ENCODE assay signal across 12 mouse cellular contexts in genomic region chr3:9580952-9581798, GRCm38 (mm10). TPM values are rescaled to one million over a fixed set of nuclear protein-coding genes. Genes with fewer than 3 reads are reported as not detected.
DNase-seq lines count a peak whose midpoint lies in the region; ATAC-seq and TF ChIP-seq lines count a peak whose summit lies in the region.
"Had no signal": no experiment of that assay in that cellular context is flagged by ENCODE, and none has a peak within 500 bp of the region (broad histone marks: within the 10 kb centered on the region; RNA-seq: fewer than 3 reads in every experiment).

No protein-coding gene starts in this region.

- WGBS in intestine, embryonic 14.5 days = 75% methylated on average over 14 of the region's 14 CpGs
- 78% methylated on average over 14 of the region's 14 CpGs for WGBS in intestine, postnatal 0 days
- WGBS in limb, embryonic 14.5 days = 89% methylated on average over 14 of the region's 14 CpGs

- intact Hi-C loops in left cerebral cortex, postnatal 36 days (cut with DNase I) = no loop called here

- no peaks in the 10 kb centered on the region for H3K36me3 ChIP-seq in intestine, embryonic 14.5 days (ENCODE audit: control insufficient read depth, insufficient read depth, low read length)
- H3K36me3 ChIP-seq in intestine, postnatal 0 days (ENCODE audit: control insufficient read depth, insufficient read depth) = no peaks in the 10 kb centered on the region
- no peaks in the 10 kb centered on the region for H3K36me3 ChIP-seq in limb, embryonic 14.5 days (ENCODE audit: control insufficient read depth, insufficient read depth, low read length)
- H3K36me3 ChIP-seq: midbrain, embryonic 15.5 days had no signal

- no peaks in the 10 kb centered on the region for H3K27me3 ChIP-seq in intestine, embryonic 14.5 days (replicated peaks; ENCODE audit: control insufficient read depth, insufficient read depth, low read length)
- no peaks in the 10 kb centered on the region for H3K27me3 ChIP-seq in intestine, postnatal 0 days (replicated peaks; ENCODE audit: control insufficient read depth, insufficient read depth, low read length)
- H3K27me3 ChIP-seq in limb, embryonic 14.5 days (ENCODE audit: control insufficient read depth, insufficient read depth, low read length) = no peaks in the 10 kb centered on the region
- H3K27me3 ChIP-seq: midbrain, embryonic 15.5 days had no signal

- ATAC-seq in intestine, embryonic 14.5 days (replicated peaks; ENCODE audit: low FRiP score, low TSS enrichment, low read depth) = peak; percentile 69; the same call in 1 of the 2 replicates
- ATAC-seq in intestine, postnatal 0 days = no peak
- no peak for ATAC-seq in limb, embryonic 14.5 days (ENCODE audit: low FRiP score, low read depth)
- ATAC-seq in megakaryocyte progenitor cell, adult 5-6 weeks (replicated peaks; ENCODE audit: poor library complexity) = peak; percentile 83
- ATAC-seq: midbrain, embryonic 15.5 days had no signal

- DNase-seq in intestine, embryonic 14.5 days (ENCODE audit: low spot score) = no peak
- DNase-seq in c-Kit-positive CD71-positive TER-119-negative erythroid progenitor cells, embryonic 14.5 days (ENCODE audit: low read depth) = peak; percentile 74
- peak; percentile 71 for DNase-seq in limb, embryonic 14.5 days (ENCODE audit: low spot score)
- DNase-seq in left cerebral cortex, postnatal 36 days (ENCODE audit: low spot score in 2 of 2) = no peak
- no peak for DNase-seq in retina, embryonic 14.5 days (ENCODE audit: low spot score)
- DNase-seq in right cerebral cortex, postnatal 36 days (ENCODE audit: low spot score in 2 of 2) = no peak
- DNase-seq: cerebellum, adult 11 months; gastrocnemius, postnatal 10 days; kidney, adult 11 months had no signal

- H3K9me3 ChIP-seq in intestine, embryonic 14.5 days (ENCODE audit: control insufficient read depth, low read length) = no peaks in the 10 kb centered on the region
- no peaks in the 10 kb centered on the region for H3K9me3 ChIP-seq in intestine, postnatal 0 days (ENCODE audit: control insufficient read depth)
- H3K9me3 ChIP-seq in limb, embryonic 14.5 days (ENCODE audit: control insufficient read depth, low read length) = no peaks in the 10 kb centered on the region
- H3K9me3 ChIP-seq: midbrain, embryonic 15.5 days had no signal

- no peak overlapping the region for H3K4me3 ChIP-seq in intestine, embryonic 14.5 days (ENCODE audit: low read depth, low read length)
- H3K4me3 ChIP-seq in intestine, postnatal 0 days (ENCODE audit: low read depth, low read length) = no peak overlapping the region
- no peak overlapping the region for H3K4me3 ChIP-seq in limb, embryonic 14.5 days (replicated peaks; ENCODE audit: low read length)
- H3K4me3 ChIP-seq: midbrain, embryonic 15.5 days had no signal

- TF ChIP-seq POLR2A in limb, embryonic 14.5 days (IDR thresholded peaks at IDR 0.05; ENCODE audit: borderline replicate concordance, extremely low read depth, insufficient read depth, insufficient read length) = no peak

- no peak for TF ChIP-seq CTCF in intestine, postnatal 0 days (IDR thresholded peaks at IDR 0.05; ENCODE audit: low read depth)

- H3K9ac ChIP-seq in intestine, embryonic 14.5 days (ENCODE audit: low read length) = no peak overlapping the region
- H3K9ac ChIP-seq in intestine, postnatal 0 days (ENCODE audit: low read depth, low read length) = no peak overlapping the region
- H3K9ac ChIP-seq in limb, embryonic 14.5 days (ENCODE audit: low read depth, low read length, severe bottlenecking) = no peak overlapping the region
- H3K9ac ChIP-seq: midbrain, embryonic 15.5 days had no signal

- no peak overlapping the region for H3K4me2 ChIP-seq in intestine, embryonic 14.5 days (ENCODE audit: low read length)
- no peak overlapping the region for H3K4me2 ChIP-seq in intestine, postnatal 0 days (replicated peaks; ENCODE audit: low read depth)
- no peak overlapping the region for H3K4me2 ChIP-seq in limb, embryonic 14.5 days (replicated peaks; ENCODE audit: low read depth, low read length, severe bottlenecking)
- H3K4me2 ChIP-seq: midbrain, embryonic 15.5 days had no signal

- no peak overlapping the region for H3K27ac ChIP-seq in intestine, embryonic 14.5 days (ENCODE audit: low read depth)
- H3K27ac ChIP-seq in intestine, postnatal 0 days (ENCODE audit: low read depth, low read length) = no peak overlapping the region
- H3K27ac ChIP-seq in limb, embryonic 14.5 days (replicated peaks; ENCODE audit: low read depth, low read length) = no peak overlapping the region
- H3K27ac ChIP-seq: midbrain, embryonic 15.5 days had no signal

- peaks cover 32% of the 10 kb centered on the region for H3K4me1 ChIP-seq in intestine, embryonic 14.5 days (replicated peaks; ENCODE audit: control insufficient read depth, insufficient read depth, low read length)
- peaks cover 3% of the 10 kb centered on the region; the same call in 1 of the 2 replicates for H3K4me1 ChIP-seq in intestine, postnatal 0 days (replicated peaks; ENCODE audit: control insufficient read depth, insufficient read depth, low read length)
- peaks cover 32% of the 10 kb centered on the region for H3K4me1 ChIP-seq in limb, embryonic 14.5 days (ENCODE audit: control insufficient read depth, insufficient read depth, low read length)

RNA-seq across cellular contexts. Expression of gene Zfp704, which starts 28.7 kb away (rescaled TPM):
- 9.5 and 12.0 TPM in 2 replicates for polyA plus RNA-seq in intestine, embryonic 14.5 days (2014; fragmentation: Nextera tagmentation; extraction: Ambion mirVana)
- polyA plus RNA-seq in intestine, postnatal 0 days (2015; fragmentation: Nextera tagmentation; extraction: Ambion mirVana) = 2.8 and 3.3 TPM in 2 replicates
- 13.4 and 13.8 TPM in 2 replicates for polyA plus RNA-seq in limb, embryonic 14.5 days (2012; rRNA removed)
- 13.4 and 14.3 TPM in 2 replicates for polyA plus RNA-seq in limb, embryonic 14.5 days (2014; fragmentation: Nextera tagmentation; extraction: Ambion mirVana)
- total RNA-seq in megakaryocyte progenitor cell, adult 5-6 weeks (2015) = 16.3 and 20.8 TPM in 2 replicates
- 12.9 and 14.8 TPM in 2 replicates for total RNA-seq in megakaryocyte progenitor cell, adult 5-6 weeks (2017)
- total RNA-seq in left cerebral cortex, postnatal 36 days (2021) = 10 to 100 TPM; 30.1 to 34.3 TPM

Comparison
In these comparisons a context has a peak if more than half of its experiments do, and no peak if none do; other contexts are left out.
1. ATAC-seq: peak in intestine, embryonic 14.5 days (single experiment) and megakaryocyte progenitor cell, adult 5-6 weeks (single experiment); none in intestine, postnatal 0 days (single experiment) and limb, embryonic 14.5 days (single experiment).
2. DNase-seq: peak in c-Kit-positive CD71-positive TER-119-negative erythroid progenitor cells, embryonic 14.5 days (single experiment) and limb, embryonic 14.5 days (single experiment); none in intestine, embryonic 14.5 days (single experiment), left cerebral cortex, postnatal 36 days (0 of 2), retina, embryonic 14.5 days (single experiment) and right cerebral cortex, postnatal 36 days (0 of 2).